Mouse (Mus musculus): ENCODE results near the gene Gm17467. TPM values are rescaled to one million over a fixed set of nuclear protein-coding genes. Genes with fewer than 3 reads are reported as not detected.
"Not testable (repeated sequence)": the region's sequence is repeated elsewhere in the genome, so short reads cannot be mapped to it uniquely, and the experiment has no call there.

The Gm17467 gene
- polyA plus RNA-seq (2012; rRNA removed), result not detected in 2 replicates

DNA sequence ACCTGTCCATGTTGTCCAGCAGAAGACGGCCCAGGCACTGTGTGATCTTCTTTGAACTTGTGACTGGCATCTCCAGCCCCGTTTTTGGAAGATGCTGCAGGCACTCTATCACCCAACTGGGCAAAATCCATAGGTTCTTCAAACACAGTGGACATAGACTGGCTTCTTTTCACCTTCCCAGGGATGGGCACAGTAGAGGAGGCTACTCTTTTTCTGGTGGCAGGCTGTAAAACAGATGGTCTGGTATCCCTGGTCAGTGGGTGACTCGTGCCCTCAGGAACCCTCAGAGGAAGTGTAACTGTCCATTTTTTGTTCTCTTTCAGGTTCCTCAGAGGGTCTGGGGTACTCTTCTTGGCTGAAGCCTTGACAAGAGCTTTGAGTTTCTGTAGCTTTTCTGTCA is at the start of gene Gm17467:
Gene Gm17467 (minus strand): TSS at position 101 of the 400 bp plus-strand sequence.
- H3K36me3 ChIP-seq (ENCODE audit: control insufficient read depth, insufficient read depth, low read length); H3K27ac ChIP-seq (ENCODE audit: insufficient read depth, low read length); H3K4me3 ChIP-seq (ENCODE audit: extremely low read depth, insufficient read depth, insufficient read length); H3K4me1 ChIP-seq (ENCODE audit: control insufficient read depth, insufficient read depth, insufficient read length); H3K27me3 ChIP-seq (ENCODE audit: control insufficient read depth, insufficient read depth, low read length); DNase-seq (ENCODE audit: low read depth in 1 of 2, low spot score in 2 of 2): not testable (repeated sequence)
- no CpG with 5 or more reads among the region's 3 CpGs for WGBS

Other genes with a start within 250 kb of the Gm17467 start
- not detected in 2 replicates for gene Cldn34c2, start 123.1 kb downstream of the Gm17467 start, polyA plus RNA-seq (2012; rRNA removed)
- not detected in 2 replicates for gene Cldn34c3, start 88.9 kb upstream of the Gm17467 start, polyA plus RNA-seq (2012; rRNA removed)

Data from spleen, adult 2 months (tissue).